Comparison of ENCODE assay signal across 8 mouse cellular contexts in genomic region chr13:42050880-42051201, GRCm38 (mm10). TPM values are rescaled to one million over a fixed set of nuclear protein-coding genes. Genes with fewer than 3 reads are reported as not detected.
DNase-seq lines count a peak whose midpoint lies in the region; ATAC-seq lines count a peak whose summit lies in the region.

No protein-coding gene starts in this region.

- no peaks in the 10 kb centered on the region for H3K9me3 ChIP-seq in neural tube, embryonic 11.5 days (ENCODE audit: control insufficient read depth, low read length)
- H3K9me3 ChIP-seq in limb, embryonic 13.5 days = no peaks in the 10 kb centered on the region
- H3K9me3 ChIP-seq in stomach, embryonic 14.5 days (ENCODE audit: control insufficient read depth, low read depth, low read length) = no peaks in the 10 kb centered on the region

- H3K9ac ChIP-seq in neural tube, embryonic 11.5 days (ENCODE audit: low read length) = no peak overlapping the region
- peak overlapping the region; percentile 63 for H3K9ac ChIP-seq in limb, embryonic 13.5 days
- 0 out of 2 replicates have a peak overlapping the region, but pooled peaks have one; percentile 10 for H3K9ac ChIP-seq in stomach, embryonic 14.5 days (replicated peaks; ENCODE audit: low read depth, low read length)

- under 1% methylated on average over 10 of the region's 10 CpGs for WGBS in neural tube, embryonic 11.5 days
- 0% methylated on average over 10 of the region's 10 CpGs for WGBS in limb, embryonic 13.5 days
- WGBS in stomach, embryonic 14.5 days = 2% methylated on average over 10 of the region's 10 CpGs

- H3K36me3 ChIP-seq in neural tube, embryonic 11.5 days (ENCODE audit: control insufficient read depth, insufficient read depth, low read length) = no peaks in the 10 kb centered on the region
- peaks cover 6% of the 10 kb centered on the region for H3K36me3 ChIP-seq in limb, embryonic 13.5 days
- no peaks in the 10 kb centered on the region for H3K36me3 ChIP-seq in stomach, embryonic 14.5 days (ENCODE audit: control insufficient read depth, insufficient read depth, low read length)

- H3K4me2 ChIP-seq in neural tube, embryonic 11.5 days (ENCODE audit: low read depth) = peak overlapping the region; percentile 82
- peak overlapping the region; percentile 82 for H3K4me2 ChIP-seq in limb, embryonic 13.5 days (replicated peaks)
- H3K4me2 ChIP-seq in stomach, embryonic 14.5 days (replicated peaks; ENCODE audit: low read depth, low read length) = peak overlapping the region; percentile 90

- DNase-seq in adrenal gland, adult 2 months = peak; percentile 5
- DNase-seq in adrenal gland, postnatal 36 days = no peak
- no peak for DNase-seq in neural tube, embryonic 11.5 days (ENCODE audit: low spot score)
- no peak for DNase-seq in neural tube, embryonic 10.5 days (ENCODE audit: extremely low spot score, low spot score)
- DNase-seq in cerebellum, postnatal 14 days = no peak
- no peak for DNase-seq in c-Kit-positive CD71-positive TER-119-positive erythroid progenitor cells, embryonic 14.5 days (ENCODE audit: low spot score)

- H3K27ac ChIP-seq in neural tube, embryonic 11.5 days (ENCODE audit: low read depth, low read length) = peak overlapping the region; percentile 98
- peak overlapping the region; percentile 39; the same call in 1 of the 2 replicates for H3K27ac ChIP-seq in limb, embryonic 13.5 days
- H3K27ac ChIP-seq in stomach, embryonic 14.5 days (ENCODE audit: low read length) = peak overlapping the region; percentile 88

- no peak for ATAC-seq in neural tube, embryonic 11.5 days (ENCODE audit: insufficient read depth, low FRiP score, low TSS enrichment)
- no peak for ATAC-seq in limb, embryonic 13.5 days (ENCODE audit: low FRiP score, low read depth)
- ATAC-seq in stomach, embryonic 14.5 days (ENCODE audit: insufficient number of reproducible peaks, insufficient read depth, low FRiP score, low read depth) = no peak

- H3K4me1 ChIP-seq in neural tube, embryonic 11.5 days (ENCODE audit: control insufficient read depth, insufficient read depth, low read length) = peaks cover 15% of the 10 kb centered on the region
- peaks cover 22% of the 10 kb centered on the region for H3K4me1 ChIP-seq in limb, embryonic 13.5 days
- H3K4me1 ChIP-seq in stomach, embryonic 14.5 days (ENCODE audit: control insufficient read depth, insufficient read depth, low read length) = peaks cover 3% of the 10 kb centered on the region; the same call in 1 of the 2 replicates

- H3K27me3 ChIP-seq in neural tube, embryonic 11.5 days (ENCODE audit: control insufficient read depth, insufficient read depth, low read length) = no peaks in the 10 kb centered on the region
- no peaks in the 10 kb centered on the region for H3K27me3 ChIP-seq in limb, embryonic 13.5 days
- no peaks in the 10 kb centered on the region for H3K27me3 ChIP-seq in stomach, embryonic 14.5 days (ENCODE audit: control insufficient read depth, insufficient read depth, low read length)

- H3K4me3 ChIP-seq in neural tube, embryonic 11.5 days (ENCODE audit: low read depth, low read length) = peak overlapping the region; percentile 90
- peak overlapping the region; percentile 89 for H3K4me3 ChIP-seq in limb, embryonic 13.5 days
- H3K4me3 ChIP-seq in stomach, embryonic 14.5 days (ENCODE audit: low read depth, low read length) = peak overlapping the region; percentile 88

RNA-seq across cellular contexts. Expression of gene Hivep1, which starts 1.0 kb away (rescaled TPM):
- 10 to 100 TPM; 25.7 to 34.4 TPM for total RNA-seq in adrenal gland, adult 2 months (2021)
- 17.8 and 21.8 TPM in 2 replicates for polyA plus RNA-seq in adrenal gland, adult 2 months (2012; rRNA removed)
- 10 to 100 TPM; 21.5 to 29.1 TPM for total RNA-seq in adrenal gland, postnatal 36 days (2021)
- 13.0 and 13.5 TPM in 2 replicates for polyA plus RNA-seq in neural tube, embryonic 11.5 days (2014; fragmentation: Nextera tagmentation; extraction: Ambion mirVana)
- 12.8 and 14.4 TPM in 2 replicates for polyA plus RNA-seq in limb, embryonic 13.5 days (2015; fragmentation: Nextera tagmentation; extraction: Ambion mirVana)
- 9.3 and 12.0 TPM in 2 replicates for polyA plus RNA-seq in stomach, embryonic 14.5 days (2014; fragmentation: Nextera tagmentation; extraction: Ambion mirVana)

Comparison
In these comparisons a context has a peak if more than half of its experiments do, and no peak if none do; other contexts are left out.
1. H3K27ac ChIP-seq: peak in every context shown above with its lines; median percentile 98 in neural tube, embryonic 11.5 days; 88 in stomach, embryonic 14.5 days; 39 in limb, embryonic 13.5 days.